Mouse (Mus musculus) right cerebral cortex, postnatal 10 days (tissue): Measurements from ENCODE around the gene Tiam1.

Source experiments
- DNase-seq, 2 experiments: peaks; one replicate each; pipeline ENCODE4 v3.0.0; 2021; ENCODE audit warnings: low spot score in 2 of 2

The Tiam1 gene

DNA sequence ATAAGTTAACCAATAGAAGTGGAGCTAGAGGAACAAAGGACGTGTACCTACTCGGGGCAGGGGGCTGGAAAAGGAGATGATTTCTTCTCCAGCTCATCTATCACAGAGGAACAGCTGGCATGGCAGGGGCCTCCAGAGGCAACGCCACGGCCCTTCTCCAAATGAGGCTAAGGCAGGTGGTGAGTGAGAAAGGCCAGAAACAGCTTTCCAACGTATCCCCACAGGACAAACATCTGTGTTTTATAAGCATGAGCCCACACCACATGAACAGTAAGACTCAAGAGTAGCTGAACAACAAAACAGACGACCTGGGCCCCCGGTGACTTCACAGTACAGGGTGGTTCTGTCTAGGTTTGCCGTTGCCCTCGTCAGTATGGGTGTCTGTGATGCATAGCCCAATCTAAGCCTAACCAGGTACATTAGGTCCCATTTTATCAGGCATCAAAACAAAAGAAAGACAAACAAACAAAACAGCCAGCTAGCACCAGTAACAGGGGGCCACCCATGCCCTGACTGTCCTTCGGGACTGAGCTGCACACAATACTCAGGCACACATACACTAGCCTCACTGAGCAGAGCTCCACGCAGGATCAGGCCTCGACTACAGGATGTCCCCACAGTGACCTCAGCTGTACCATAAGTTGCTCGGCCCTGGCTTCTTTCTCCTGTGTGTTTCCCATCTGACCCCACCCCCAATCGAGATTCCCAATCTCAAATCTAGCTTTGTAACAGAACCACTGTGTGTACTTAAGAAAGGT, 260.9 kb downstream of the Tiam1 start:
- DNase-seq, result no peak

DNA sequence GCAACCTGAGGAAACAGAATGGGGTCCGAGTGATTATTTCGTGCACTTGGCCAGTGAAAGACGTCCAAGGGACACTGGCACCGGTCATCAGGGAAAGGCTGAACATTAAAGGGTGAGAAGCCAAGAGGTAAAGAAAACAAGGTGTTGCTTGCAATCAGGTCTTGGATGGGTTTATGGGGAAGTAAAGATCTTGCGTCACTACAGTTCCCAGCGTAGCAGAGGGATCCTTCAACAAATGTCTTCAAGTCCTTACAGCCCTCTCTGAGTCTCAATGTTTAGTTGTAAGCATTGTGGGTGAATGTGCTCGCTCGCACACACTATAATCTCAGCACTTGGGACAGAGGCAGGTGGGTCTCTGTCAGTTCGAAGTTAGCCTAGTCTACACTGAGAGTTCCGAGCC, 266.4 kb downstream of the Tiam1 start:
- DNase-seq, result no peak

DNA sequence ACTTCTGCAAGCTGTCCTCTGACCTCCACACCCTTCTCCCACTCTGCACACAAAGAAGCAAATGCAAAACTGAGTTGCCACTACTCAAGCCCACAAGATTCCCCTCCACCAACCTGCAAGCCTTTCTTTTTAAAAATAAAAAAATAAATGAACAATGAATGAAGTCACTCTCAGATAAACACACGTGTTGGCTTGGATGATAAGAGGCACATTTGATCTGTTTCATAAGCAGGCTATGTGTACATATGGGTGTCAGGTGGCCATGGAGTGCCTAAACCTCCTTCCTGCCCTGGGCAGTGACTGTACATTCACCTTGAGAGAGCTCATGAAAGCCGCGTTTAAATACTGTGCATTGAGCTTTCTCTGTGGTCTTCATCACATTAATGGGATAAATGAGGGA, 267.5 kb downstream of the Tiam1 start:
- DNase-seq, result no peak

DNA sequence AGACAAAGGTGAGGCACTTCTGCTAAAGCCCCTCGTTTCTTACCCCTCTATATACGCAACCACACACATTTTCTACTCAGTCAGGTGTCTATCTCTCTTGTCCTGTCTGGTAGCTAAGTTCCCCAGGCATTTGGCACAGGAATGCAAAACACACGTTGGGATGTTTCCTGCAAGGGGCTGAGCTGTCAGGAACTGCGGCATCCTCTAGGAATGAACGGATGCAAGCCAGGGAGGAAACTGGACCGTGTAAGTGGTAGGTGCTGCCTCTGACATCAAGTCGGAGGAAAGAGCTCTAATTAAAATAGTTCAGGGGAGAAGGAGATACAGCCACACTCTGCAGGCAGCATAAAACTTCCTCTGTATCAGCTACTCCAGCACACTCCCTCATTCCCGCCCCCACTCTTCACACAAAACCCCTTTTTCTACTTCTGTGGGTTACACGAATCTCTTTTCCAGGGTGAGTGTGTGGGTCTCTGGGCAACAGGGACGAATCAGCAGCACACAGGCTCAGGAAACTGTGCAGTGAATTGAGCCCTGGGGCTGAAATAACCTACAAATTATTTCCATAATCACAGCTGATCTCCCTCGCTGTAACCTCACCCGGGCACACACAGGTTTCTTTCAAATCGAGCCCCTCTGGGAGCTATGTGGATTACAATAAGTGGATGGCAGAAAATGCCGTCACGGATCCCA, 269.4 kb downstream of the Tiam1 start:
- DNase-seq, result no peak

DNA sequence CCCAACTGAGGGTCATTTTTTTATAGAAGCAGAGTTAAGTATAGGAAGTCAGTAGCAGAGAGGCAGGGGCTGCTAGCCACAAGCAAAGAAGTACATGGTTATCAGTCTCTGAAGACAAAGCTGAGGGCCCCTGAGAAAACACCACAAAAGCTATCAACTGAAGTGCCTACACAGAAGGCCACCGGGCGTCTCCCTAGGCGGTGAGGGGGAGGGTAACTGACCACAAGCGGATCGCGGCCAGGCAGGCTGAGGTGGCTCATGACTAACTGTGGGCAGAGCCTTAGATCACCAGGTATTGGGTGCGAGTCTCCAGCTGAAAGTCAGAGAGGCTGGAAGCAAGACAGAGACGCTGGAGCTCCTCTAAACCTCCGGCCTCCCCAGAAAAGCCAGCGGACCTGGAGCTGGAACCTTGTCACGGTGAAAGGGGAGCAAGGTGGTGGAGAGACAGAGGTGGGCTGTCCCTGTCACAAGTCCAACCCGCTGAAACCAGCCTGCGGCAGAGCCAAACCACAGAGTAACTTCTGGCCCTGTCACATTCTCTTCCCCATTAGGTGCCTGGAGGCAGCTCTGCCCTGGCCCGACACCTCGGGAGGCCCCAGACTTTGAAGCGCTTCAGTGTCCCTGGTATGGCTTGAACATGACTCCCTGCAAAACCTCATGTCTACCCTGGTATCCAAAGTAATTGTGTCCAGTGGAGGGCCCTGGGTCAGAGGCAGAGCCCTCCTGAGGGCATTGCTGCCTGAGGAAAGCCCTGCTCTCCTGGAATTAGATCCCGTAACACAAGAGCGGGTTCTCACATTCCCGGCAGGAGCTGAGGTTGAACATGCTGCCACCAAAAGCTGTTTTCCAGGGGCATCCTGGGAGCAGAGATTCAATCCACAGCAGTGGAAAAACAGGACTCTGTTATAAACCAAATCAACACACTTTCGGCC, 271.3 kb downstream of the Tiam1 start:
- DNase-seq, result no peak

DNA sequence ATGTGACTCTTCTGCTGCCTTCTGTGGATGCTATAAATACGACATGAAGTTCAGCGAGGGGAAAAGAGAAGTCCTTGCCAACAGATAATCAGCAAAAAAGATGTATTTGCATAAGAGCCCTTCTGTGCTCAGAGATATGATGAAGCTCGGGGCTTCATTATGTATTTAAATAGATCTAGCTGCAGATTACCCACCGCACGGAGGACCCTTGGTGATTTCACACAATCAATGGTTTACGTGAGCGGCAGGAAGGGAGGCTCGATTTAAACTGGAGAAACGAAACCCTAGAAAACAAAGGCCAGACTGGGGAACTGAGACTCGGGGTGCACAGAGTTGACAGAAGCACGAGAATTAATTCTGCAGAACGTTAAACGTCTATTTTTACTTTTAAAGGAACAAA, 272.2 kb downstream of the Tiam1 start:
- DNase-seq, result no peak

DNA sequence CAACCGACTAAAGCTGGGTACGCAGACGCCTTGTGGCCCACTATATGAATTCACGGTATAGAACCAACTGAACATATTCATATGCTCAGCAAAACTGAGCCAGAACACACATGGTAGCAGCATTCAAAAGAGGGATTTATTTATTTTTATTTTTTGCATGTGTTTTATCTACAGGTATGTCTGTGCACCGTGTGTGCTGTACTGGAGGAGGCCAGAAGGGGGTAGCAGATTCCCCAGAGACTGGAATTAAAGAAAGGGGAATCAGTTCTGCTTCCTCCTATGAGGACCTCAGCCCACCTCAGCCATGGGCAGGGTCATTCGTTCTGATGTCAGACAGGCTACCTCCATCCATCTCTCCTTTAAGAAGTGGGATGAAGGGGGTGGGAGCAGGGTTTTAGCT, 273.5 kb downstream of the Tiam1 start:
- no peak for DNase-seq

DNA sequence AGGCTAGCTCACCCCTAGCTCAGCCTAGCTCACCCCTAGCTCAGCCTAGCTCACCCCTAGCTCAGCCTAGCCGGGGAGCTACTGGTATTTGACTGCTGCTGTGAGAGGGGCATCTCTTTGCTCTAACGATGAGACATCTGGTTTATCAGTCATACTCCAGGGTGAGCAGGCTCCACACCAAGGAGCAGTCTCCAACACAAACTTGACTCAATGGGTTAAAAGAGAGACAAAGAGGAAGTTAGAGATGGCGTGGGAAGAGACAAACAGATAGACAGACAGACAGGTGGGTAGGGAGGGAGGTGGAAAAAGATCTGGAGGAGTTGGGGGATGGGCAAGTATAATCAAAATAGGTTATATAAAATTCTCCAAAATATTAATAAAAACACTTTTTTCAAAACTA, 275.1 kb downstream of the Tiam1 start:
- DNase-seq, result no peak

DNA sequence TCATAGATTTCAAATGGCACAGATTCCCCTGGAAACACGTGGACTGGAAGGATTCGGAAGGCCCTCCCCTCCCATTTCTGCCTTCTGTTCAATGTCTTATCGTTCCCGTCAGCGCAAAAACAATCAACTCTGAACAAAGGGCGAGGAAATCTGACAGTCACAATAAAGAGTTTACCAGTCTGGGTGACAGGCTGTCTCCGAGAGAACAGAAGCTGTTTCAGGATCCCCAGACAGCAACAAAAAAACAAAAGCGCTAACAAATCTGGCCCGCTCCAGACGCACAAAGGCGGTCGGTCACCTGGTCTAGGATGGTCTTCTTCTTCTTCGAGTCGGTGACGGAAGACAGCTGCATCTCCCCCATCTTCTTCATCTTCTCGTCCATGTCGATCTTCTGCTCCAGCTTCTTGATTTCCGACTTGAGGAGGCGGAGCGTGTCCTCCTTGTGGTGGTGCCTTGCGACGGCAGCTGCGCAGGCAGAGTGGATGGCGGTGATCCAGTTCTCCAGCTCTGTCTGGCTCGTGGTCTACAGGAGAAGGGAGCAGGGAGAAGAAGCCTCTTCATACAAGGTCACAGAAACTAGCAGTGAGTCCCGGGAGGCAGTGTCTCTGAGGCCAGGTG, 276.2 kb downstream of the Tiam1 start:
- DNase-seq, result peak; percentile 64 to 73

DNA sequence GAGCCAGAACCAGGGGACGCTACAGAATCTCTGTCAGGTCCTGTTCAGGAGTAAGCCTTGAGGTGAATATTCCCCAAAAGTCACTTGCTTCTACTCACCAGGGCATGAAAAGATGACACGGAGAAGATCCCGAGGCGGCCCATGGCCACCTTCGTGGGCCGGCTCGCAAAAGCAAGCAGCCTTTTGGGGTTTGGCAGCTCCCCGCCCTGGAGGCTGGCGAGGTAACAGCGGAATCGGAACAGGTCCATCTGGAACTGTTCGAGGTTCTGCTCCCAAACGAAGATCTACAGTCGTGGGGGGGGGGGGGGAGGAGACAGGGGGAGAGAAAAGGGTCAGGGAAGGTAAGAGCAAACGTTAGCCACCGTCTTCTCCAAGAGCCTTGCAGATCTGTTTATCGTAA, 278.4 kb downstream of the Tiam1 start:
- DNase-seq, result no peak

DNA sequence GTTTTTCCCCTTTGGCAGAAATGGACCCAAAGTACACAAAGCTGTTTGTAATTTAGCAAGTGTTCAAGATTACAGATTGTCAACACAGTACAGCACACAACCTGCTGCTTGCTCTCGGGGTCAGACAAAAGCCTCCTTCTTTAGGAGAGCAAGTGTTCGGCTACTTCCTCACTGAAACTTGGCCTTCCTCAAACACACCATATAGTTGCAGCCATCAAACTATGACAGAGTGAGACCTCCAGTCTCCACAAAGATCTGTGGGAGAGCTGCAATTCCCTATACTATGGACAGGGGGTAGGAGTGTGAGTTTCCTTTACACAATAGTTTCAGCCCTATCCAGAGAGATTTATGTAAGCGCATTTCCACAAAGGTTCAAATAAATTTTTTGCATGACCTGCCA, 278.9 kb downstream of the Tiam1 start:
- DNase-seq, result no peak

DNA sequence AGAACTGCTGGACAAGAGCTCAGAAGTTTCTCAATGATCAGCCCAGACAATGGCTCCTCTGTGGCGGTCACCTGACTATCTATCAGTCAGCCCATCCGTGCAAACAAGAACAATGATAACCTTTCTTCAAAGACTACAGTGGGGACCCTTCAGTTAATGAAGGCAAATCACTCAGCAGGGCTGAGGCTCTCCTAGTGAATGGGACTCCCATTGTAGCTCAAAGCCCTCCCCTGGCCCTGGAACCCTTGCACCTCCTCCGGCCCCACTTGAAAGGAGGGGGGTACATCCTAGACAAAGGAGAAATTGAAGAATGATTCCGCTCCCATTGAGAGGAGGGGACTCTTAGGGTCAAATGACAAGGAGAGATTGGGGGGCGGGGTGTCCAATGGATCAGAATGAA, 280.3 kb downstream of the Tiam1 start:
- no peak for DNase-seq

DNA sequence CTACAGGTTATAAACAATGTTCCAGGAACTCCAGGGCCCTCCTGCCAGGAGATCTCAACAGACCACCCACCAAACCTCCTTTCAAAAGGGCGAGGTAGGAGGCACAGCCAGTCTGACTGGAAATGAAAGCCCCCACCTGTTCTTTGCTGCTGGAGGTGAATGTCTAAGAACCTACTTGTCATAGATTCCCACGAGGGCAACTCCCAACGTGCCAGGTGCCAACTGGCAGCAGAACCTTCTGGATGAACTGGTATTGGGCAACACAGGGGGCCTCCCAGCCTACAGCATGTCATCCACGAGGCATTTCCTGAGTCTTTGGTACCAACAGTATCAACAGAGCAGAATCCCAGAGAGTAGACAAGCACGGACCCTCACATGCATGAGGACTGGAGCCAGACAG, 282.0 kb downstream of the Tiam1 start:
- no peak for DNase-seq

DNA sequence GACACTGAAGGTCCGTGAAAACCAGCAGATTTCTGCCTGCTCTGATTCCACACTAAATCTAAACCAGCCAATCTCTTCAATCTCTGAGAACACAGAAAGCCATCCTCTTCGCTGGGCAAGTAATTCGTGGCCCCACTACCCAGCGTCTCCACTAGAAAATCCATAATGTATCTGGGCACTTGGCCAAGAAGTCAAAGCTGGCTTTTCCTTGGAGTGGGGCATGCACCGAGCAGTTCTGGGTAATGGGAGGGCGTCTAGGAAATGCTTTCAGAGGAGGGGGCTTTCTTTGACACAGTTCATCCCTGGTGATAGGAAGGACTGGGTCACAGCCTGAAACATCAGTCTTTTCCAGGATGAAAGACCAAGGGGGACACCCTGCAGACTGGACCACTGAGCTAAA, 282.9 kb downstream of the Tiam1 start:
- no peak for DNase-seq

DNA sequence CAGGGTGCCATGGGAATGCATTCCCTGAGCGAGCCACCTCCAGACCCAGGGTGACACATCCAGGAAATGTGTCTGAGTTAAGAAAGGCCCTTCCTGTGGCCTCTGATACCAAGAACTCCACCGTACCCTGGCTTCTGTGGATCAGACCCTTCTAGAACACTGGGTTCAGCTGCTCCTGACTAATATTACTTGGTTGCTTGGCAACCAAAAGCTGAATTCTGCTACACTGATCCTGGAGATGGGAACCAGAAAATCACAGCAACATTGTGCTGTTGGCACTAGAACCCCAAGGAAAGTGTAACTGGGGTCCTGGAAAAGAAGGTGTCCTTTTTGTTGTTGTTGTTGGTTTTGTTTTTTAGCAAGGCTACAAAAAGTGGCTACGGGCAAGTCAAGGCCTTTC, 285.9 kb downstream of the Tiam1 start:
- no peak for DNase-seq

DNA sequence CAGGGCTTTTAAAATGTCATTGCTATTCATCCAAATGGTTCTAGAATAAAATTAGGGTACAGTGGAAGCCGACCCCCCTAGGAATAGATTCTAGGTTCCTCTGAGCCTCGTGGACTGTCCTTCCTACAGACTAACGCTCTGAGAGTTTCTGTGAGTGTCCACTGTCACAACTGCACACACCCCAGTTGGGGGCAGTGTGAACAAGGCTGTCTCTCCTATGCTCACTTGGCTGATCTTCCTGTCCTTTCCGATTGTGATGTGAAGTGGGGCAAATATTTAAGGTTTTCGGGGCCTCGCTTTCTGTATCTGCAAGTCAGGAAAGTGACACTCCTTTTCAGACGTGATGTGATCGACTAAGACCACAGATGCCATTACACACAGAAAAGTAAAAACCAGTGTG, 288.8 kb downstream of the Tiam1 start:
- no peak for DNase-seq

DNA sequence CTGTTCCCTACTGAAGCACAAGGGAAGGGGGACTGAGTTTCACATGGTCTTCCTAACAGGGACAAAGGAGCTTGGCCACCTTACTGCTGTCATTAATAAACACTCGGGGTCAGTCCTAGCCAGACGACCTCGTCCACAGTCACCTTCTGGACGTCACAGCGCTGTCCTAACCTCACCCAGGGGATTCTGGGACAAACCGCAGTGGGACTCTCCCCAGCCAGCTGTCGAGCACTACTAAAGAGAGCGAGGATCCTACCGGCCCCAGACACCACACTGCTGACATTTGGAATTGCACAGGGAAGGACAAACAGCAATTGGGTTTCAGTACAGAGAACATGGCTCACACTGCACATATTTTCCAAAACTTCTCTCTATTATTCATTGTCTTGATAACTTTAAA, 292.2 kb downstream of the Tiam1 start:
- DNase-seq, result no peak

DNA sequence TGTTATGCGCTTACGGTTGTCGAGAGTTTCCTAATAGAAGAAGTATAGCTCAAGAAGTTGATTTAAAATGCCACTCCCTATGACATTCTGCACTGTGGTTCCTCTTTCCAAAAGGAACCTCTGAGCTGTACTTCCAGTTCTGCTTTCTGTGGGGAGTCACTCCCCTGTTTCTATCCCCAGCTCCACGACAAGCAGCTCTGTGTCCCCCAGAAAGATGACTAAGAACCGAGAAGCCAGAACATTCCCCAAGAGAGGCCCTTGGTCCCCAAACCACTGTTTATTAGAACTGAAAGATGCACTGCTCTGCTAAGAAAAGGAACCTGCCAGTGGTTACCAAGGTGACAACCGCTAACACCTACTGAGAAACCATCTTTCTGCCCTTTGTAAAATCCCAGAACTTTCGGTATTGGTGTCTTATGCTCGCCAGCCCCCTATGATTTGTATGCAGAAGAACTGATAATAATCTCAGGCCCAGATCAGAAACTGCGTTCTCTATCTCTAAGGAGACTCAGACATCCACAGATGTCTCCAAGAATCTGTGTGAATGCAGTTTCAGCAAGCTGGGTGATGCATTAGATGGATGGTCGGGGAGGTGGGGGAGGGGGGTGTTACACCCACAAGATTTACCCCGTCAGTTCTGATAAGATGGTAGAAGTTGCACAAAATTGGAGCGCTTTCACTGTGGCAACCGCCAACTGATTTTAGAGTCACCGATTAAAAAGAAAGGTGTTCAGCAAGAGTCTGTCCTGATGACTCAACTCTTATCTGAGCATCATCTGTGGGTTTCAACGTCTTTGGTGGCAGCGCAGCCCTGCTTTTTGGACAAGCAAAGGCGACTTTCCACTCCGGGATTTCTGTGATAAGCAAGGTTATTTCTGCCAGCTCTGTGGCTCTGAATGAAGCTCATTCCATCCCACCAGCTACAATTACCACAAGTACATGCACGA, 294.6 kb downstream of the Tiam1 start:
- DNase-seq, result no peak

DNA sequence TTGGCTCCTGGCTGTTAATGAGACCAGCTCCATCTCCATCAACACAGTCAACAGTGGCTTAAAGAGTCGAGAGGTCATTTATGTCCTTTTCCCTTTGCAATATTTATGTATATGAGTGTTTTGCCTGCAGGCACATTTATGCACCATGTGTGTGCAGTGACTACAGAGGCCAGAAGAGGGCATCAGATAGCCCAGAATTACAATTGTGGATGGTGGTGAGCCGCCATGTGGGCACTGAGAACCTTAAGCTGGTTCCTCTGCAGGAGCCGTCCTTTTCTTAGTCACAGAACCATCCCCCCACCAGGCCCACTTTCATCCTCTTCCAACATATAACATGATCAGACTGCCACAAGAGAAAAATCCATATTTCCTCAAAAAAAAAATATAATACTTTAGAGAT, 295.4 kb downstream of the Tiam1 start:
- no peak for DNase-seq

DNA sequence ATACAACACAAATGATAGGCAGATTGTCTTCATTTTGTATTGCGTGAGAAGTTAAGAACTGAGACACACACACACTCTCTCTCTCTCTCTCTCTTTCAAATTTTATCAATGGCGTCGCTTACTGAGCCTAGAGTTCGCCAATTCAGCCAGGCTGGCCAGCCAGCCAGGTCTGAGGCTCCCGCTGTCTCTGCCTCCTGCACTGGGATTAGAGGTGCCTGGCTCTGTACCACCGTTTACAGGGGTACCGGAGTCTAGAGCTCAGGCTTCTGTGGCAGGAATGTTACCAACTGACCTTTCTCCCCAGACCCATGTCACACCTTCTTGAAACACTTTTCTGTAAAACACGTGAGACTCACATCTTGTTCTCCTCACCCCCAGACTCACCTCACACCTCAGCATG, 298.1 kb downstream of the Tiam1 start:
- no peak for DNase-seq

DNA sequence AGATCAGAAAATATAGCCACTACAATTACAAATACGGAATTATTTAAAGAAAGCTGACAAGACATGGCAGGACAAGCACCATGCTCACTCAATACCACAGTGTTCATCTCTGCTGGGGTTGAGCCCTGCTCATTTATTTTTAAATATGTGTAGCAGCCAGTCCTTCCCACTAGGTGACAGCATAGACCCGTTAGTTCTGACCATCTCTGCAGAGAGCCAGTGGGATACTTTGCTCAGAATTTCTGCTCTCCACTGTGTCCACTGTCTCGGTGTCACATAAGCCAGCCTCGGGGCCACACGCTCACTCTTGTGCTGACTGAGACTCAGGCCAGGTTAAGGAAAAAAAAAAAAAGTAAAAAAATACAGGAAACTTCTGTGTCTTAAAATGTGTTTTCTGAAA, 299.0 kb downstream of the Tiam1 start:
- DNase-seq, result peak; percentile 62 to 67
